Mouse (Mus musculus) heart, postnatal 0 days (tissue): ENCODE results near the gene Dtnbp1.
A peak's percentile ranks its signal among the peaks of the same experiment; 100 is the strongest.

Source experiments
- CTCF ChIP-seq: IDR thresholded peaks from 2 replicates; pipeline ENCODE4 v1.5.1; 2016; ENCODE audit warnings: antibody characterized with exemption, control low read depth, low read depth
- EP300 ChIP-seq: IDR thresholded peaks from 2 replicates; pipeline ENCODE4 v1.6.1; 2016; ENCODE audit warnings: antibody characterized with exemption, low read depth

DNA sequence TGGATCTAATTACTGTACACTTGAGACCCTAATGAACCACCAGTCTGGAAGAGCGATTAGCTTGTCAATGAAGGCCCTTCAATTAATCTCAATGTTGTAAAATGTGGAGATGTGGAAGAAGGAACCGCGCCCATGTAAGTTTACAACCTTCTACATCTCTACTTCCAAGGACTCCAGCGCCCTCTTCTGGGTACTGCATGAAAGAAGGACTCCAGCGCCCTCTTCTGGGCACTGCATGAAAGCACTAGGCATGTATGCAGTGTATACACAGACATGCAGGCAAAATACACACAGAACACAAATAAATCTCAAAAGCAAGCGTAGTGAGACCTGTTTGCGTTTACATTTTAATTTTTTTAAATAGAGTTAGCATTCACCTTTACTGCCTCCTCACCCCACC lies 6.2 kb upstream of the Dtnbp1 start:
- TF ChIP-seq CTCF (peak; percentile 50), EP300 (no peak)
